Mouse (Mus musculus) kidney, postnatal 10 days (tissue): Measurements from ENCODE around the gene Gbgt1.
"Not testable (repeated sequence)": the region's sequence is repeated elsewhere in the genome, so short reads cannot be mapped to it uniquely, and the experiment has no call there.

ENCODE experiments used
- DNase-seq: peaks from one replicate; pipeline ENCODE4 v3.0.0; 2021; ENCODE audit warnings: mixed read lengths

The Gbgt1 gene

DNA sequence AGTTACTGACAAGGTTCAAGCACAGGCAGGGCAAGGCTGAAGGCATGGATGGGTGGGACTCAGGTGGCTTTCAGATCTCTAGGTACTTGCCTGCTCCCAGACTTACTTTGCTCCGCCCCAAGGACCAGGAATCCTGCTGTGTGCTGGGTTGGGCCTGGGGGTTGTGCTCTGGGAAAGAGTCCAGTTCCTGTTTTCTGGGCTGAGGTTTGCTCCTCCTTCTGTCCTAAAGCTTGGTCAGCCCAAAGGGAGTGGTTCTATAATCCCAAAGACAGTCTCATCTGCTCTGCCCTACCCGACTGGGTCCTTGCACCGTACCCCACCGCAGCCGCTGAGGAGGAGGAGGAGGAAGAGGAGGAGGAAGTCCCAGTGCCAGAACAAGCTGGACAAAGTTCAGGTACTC, at the start of gene Gbgt1:
Gene Gbgt1, plus strand, starts transcription at position 221 of the 400 bp plus-strand sequence.
- peak; percentile 53 for DNase-seq

DNA sequence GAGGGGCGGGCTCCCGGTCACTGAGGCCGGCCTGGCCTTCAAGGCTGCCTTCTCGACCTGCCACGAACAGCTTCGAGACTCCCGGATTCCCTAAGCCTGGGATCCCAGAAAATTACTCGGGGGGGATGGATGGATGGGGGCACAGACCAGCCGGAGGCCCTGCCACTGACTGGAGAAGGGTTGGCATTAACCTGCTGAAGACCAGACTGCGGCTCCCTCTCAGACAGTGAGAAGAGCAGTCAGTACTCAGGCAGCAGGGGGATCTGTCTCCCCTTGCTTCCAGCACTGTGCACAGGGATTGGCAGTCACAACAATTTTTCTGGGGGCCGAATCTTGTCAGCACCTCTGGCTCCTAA, 49.4 kb upstream of the Gbgt1 start:
- DNase-seq, result no peak

- no peak for DNase-seq
These were observed 45.0 kb upstream of the Gbgt1 start for GRCm38 (mm10) chr2:28451663-28452062.

DNA sequence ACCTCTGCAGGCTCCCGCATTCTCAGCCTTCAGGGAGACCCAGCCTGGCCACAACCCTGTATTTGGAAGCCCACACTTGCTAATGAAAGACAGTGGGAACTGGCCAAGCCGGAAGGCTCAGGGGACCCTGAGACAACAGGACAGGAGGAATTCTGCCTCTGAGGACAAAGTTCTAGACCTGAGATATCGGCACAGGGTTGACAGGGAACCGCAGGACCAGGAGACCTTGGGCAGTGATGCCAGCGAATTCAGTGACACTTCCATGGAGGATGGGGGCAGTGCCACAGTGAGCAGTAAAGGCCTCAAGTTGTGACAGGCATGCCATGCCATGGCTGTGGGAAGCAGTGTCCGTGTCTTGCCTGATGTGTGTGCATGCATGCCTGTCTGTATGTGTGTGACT, 43.2 kb upstream of the Gbgt1 start:
- DNase-seq, result no peak

DNA sequence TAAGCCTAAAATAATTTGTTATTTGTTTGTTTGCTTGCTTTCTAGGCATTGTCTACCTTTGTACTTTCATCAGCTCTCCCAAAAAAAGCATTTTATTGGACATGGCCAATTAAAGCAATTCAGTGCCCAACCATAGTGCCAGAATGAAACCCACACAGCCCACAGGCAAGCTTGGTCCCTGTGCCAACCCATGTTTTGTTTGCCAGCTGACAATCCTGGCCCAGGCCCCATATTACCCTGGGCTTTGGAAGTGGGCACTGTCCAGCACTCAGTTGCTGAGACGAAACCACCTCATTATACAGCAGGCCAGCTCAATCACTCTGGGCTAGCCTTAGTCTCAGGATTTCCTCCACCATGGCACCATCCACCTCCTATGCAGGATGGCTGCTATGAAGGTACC, 40.1 kb upstream of the Gbgt1 start:
- DNase-seq, result no peak

GRCm38 (mm10) chr2:28463919-28464318, 32.8 kb upstream of the Gbgt1 start:
- peak; percentile 67 for DNase-seq

- no peak for DNase-seq
These were observed 31.8 kb upstream of the Gbgt1 start for GRCm38 (mm10) chr2:28464919-28465318.

DNA sequence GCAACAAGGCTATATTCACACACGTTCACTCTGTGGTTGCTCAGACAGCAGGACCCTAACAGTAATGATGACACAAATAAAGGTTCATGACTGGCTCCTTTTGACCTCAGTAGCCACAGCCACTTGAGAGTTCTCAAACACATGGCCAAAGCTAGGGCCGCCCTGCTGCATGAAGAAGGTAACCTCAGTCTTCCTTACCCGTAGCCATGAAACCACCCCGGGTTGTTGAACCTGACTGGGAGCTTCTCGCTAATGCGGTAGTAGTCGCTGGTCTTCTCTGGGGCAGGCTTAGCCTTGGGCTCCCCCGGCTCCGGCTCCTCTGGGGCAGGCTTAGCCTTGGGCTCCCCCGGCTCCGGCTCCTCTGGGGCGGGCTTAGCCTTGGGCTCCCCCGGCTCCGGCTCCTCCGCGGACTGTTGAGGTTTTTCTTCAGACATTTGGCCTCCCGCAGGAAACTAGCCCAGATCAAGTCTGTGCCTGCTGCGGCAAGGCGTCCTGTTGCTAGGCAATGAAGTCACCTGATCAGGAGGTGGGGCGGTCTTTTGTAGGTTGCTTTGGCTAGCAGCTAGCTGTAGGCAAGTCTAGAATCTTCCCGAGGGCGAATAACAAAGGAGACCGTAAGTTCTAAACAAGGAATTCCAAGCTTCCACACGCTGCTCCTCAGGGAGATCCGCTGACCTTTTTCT, 30.7 kb upstream of the Gbgt1 start, which contains the start of gene 1700007K13Rik:
Gene 1700007K13Rik, minus strand, starts transcription at position 497 of the 683 bp plus-strand sequence.
- DNase-seq, result peak; percentile 82

DNA sequence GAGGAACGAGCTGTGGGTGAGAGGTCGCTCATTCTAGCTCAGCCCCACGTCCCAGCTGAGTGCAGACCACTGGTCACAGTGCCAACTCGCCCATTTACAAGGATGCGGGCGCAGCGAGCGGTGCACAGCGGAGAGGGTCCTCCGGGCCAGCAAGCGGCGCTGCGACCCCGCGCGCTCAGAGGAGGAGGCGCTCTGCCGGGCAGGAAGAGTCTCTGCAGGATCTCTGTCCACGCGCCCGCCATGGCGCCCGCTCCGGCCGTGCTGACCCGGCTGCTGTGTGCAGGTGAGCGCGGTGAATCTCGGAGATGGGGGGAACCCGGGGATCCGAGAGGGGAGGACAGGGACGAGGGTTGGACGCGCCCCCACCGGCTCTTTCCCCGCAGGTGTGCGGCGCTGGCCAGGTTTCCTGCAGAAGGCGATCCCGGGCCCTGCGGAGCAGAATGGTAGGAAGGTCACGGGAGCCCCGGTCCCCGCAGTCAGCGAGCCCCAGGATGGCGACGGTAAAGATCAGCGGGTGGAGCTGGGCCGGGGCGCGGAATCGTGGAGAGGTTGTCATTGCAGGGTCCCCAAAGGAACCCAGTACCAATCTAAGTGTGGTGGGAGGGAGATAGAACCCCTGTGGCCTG, 28.7 kb upstream of the Gbgt1 start, which contains the start of gene Mrps2:
Gene Mrps2, plus strand, starts transcription at position 207 of the 626 bp plus-strand sequence.
- DNase-seq, result peak; percentile 92

- DNase-seq, result no peak
These were observed 28.0 kb upstream of the Gbgt1 start for GRCm38 (mm10) chr2:28468486-28469225.

DNA sequence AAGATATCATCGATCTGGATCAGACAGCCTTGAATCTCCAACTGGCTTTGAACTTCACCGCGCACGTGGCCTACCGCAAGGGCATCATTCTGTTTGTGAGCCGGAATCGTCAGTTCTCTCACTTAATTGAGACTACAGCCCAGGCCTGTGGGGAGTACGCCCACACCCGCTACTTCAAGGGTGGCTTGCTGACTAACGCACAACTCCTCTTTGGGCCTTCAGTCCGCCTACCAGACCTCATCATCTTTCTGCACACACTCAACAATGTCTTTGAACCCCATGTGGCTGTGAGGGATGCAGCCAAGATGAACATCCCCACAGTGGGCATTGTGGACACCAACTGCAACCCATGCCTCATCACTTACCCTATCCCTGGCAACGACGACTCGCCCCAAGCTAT, 27.2 kb upstream of the Gbgt1 start:
- DNase-seq, result no peak

- DNase-seq, result no peak
These were observed 26.1 kb upstream of the Gbgt1 start for GRCm38 (mm10) chr2:28470591-28470990.

- not testable (repeated sequence) for DNase-seq
These were observed 24.7 kb upstream of the Gbgt1 start for GRCm38 (mm10) chr2:28472011-28472410.

- not testable (repeated sequence) for DNase-seq
These were observed 18.7 kb upstream of the Gbgt1 start for GRCm38 (mm10) chr2:28477993-28478392.

DNA sequence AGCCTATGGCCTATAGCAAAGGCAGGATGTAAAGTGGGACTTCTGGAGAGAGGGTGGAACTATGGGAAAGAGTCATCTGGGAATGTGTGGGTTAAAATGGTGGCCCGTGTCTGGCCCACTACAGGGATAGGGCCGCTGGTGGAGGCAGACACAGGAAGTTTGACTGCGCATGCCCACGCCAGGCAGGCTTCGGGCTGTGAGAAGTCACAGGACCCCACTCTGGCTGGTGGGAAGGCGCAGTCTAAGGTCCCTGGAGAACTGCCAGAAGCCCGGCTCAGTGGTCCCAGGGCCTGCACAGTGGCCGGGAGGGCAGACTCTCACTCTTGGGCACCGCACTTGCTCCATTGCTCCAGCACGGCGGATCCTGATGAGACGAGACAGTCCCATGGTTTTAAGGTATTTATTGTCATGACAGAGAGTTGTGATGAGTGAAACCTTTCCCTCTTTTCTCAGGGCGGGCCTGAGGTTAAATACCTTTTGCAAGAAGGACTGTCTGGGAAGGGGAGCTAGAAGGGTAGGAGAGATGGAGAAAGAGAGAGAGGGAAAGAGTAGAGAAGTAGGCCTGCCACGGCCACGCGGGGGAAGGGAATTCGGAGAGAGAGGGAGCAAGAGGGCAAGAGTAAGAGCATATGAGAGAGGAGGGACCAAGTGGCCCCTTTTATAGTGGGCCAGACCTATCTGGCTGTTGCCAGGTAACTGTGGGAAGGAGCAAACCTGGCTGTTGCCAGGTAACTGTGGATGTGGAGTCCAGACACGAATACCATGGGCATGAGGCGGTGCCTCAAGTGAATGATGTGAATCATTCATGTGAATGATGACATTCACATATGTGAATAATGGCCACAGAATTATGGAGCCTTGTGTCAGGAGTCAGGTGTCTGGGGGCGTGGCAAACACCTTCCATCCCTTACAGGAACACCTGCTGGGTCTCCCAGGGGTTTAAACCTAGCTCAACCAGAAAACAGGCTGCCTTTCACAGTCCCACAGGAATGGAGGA, 17.2 kb upstream of the Gbgt1 start:
- DNase-seq, result no peak

GRCm38 (mm10) chr2:28483861-28484260, 12.8 kb upstream of the Gbgt1 start:
- no peak for DNase-seq

GRCm38 (mm10) chr2:28494521-28494920, 2.2 kb upstream of the Gbgt1 start:
- DNase-seq, result no peak

GRCm38 (mm10) chr2:28495207-28495756, 1.4 kb upstream of the Gbgt1 start:
- DNase-seq, result peak; percentile 71

DNA sequence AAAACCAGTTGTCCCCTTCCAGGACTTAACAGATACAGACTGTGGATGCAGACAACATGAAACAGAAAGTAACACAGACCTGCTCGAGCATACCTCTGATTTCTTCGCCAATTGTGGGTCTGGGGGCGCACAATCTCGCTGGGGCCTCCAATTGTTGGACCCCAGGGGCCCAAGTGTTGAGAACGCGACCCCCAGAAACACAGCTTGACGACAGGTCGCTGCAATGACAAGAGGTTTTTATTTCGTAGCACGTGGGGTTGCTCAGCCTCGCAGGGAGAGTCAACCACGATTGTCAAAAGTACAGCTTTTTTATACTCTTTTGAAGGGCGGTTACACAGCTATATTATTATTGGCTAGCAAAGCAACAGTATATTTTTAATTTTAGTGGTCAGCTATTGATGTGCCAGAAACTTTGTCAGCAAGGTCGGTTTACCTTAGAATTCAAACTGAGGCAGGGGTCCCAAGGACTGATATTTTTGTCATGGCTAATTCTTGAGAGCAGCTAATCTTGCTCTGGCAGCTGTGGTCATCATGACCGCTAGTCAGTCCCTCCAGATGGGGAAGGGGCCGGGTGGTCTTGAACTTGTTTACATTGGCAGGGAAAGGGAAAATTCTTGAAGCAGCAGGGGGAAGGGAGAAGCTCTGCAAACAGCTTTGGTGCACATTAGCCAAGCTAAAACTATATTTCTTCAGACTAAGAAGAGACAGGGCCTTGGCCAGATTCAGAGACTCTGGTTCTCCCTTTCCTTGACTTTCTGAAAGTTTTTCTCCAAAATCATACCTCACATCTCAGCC, 693 bp upstream of the Gbgt1 start:
- peak; percentile 45 for DNase-seq

DNA sequence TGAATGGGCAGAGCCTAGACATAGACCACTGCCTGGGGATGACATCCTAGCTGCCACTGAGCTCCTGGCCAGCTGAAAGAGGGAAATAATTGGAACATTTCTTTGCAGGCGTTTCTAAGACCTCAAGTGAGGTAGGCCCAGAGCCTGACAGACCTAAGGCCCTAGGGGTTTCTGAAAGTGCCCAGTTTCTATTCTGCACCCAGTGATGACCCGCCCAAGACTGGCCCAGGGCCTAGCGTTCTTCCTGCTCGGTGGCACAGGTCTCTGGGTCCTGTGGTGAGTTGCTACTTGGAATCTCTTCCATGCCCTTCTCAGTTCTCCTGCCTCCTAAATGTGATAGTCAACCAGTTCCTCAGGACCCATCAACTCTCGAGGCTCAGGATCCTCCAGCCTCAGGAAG, 870 bp downstream of the Gbgt1 start:
- DNase-seq, result no peak

GRCm38 (mm10) chr2:28498431-28498830, 1.7 kb downstream of the Gbgt1 start:
- DNase-seq, result no peak
